Mouse (Mus musculus) frontal cortex, postnatal 25 days (tissue): ENCODE data around the gene Gm5105.

Experiments used
- DNase-seq, 2 experiments: peaks; one replicate each; pipeline ENCODE4 v3.0.0; 2022; ENCODE audit warnings: low spot score in 2 of 2

Gene Gm5105

GRCm38 (mm10) chr3:138067288-138067687 lies at the start of gene Gm5105:
Gene Gm5105, minus strand, starts transcription at chr3:138067388.
- no peak for DNase-seq

- DNase-seq: no peak
Observed at GRCm38 (mm10) chr3:138116871-138117270, 49.7 kb upstream of the Gm5105 start.

- no peak for DNase-seq
Observed at GRCm38 (mm10) chr3:138114106-138114505, 46.9 kb upstream of the Gm5105 start.

- no peak for DNase-seq
Observed at GRCm38 (mm10) chr3:138110910-138111782, 44.0 kb upstream of the Gm5105 start.

- DNase-seq: no peak
Observed at GRCm38 (mm10) chr3:138106887-138107286, 39.7 kb upstream of the Gm5105 start.

- no peak for DNase-seq
Observed at GRCm38 (mm10) chr3:138105056-138105455, 37.9 kb upstream of the Gm5105 start.

GRCm38 (mm10) chr3:138103690-138104089 lies 36.5 kb upstream of the Gm5105 start:
- no peak for DNase-seq

GRCm38 (mm10) chr3:138101936-138102335 lies 34.7 kb upstream of the Gm5105 start:
- DNase-seq: no peak

GRCm38 (mm10) chr3:138097718-138098117 lies 30.5 kb upstream of the Gm5105 start:
- no peak for DNase-seq

- no peak for DNase-seq
Observed at GRCm38 (mm10) chr3:138096263-138097028, 29.3 kb upstream of the Gm5105 start.

GRCm38 (mm10) chr3:138095718-138096117 lies 28.5 kb upstream of the Gm5105 start:
- no peak for DNase-seq

GRCm38 (mm10) chr3:138095301-138095700 lies 28.1 kb upstream of the Gm5105 start:
- peak; percentile 24 to 28 for DNase-seq

GRCm38 (mm10) chr3:138083896-138084295 lies 16.7 kb upstream of the Gm5105 start:
- DNase-seq: no peak

- no peak for DNase-seq
Observed at GRCm38 (mm10) chr3:138083073-138083637, 16.0 kb upstream of the Gm5105 start.

GRCm38 (mm10) chr3:138078701-138079100 lies 11.5 kb upstream of the Gm5105 start:
- DNase-seq: no peak

- no peak for DNase-seq
Observed at GRCm38 (mm10) chr3:138077476-138078340, 10.5 kb upstream of the Gm5105 start.

GRCm38 (mm10) chr3:138075209-138075608 lies 8.0 kb upstream of the Gm5105 start:
- DNase-seq: no peak

GRCm38 (mm10) chr3:138074214-138074613 lies 7.0 kb upstream of the Gm5105 start:
- DNase-seq: no peak

- DNase-seq: no peak
Observed at GRCm38 (mm10) chr3:138071476-138072073, 4.4 kb upstream of the Gm5105 start.

- no peak for DNase-seq
Observed at GRCm38 (mm10) chr3:138071004-138071403, 3.8 kb upstream of the Gm5105 start.
